Mouse (Mus musculus) CD4-positive, CD25-positive, alpha-beta regulatory T cell, adult 4 months (primary cell): ENCODE measurements around the gene Btbd18. TPM values are rescaled to one million over a fixed set of nuclear protein-coding genes. Genes with fewer than 3 reads are reported as not detected.
A peak's percentile ranks its signal among the peaks of the same experiment; 100 is the strongest.
"Not testable (repeated sequence)": the region's sequence is repeated elsewhere in the genome, so short reads cannot be mapped to it uniquely, and the experiment has no call there.

Experiments used
- ATAC-seq: one replicate; pipeline ENCODE4 v1.8.0; 2017
- polyA plus RNA-seq, 2 experiments: library from polyadenylated mRNA; unstranded; fragments of 100-300 nt; shearing (Covaris generic); gene quantifications; one replicate each; pipeline ENCODE4 v1.2.1; 2017

Btbd18 gene
- polyA plus RNA-seq, 2 experiments from 2014 or later = 0.48 TPM; not detected in 1

GRCm38 (mm10) chr2:84647051-84647568 lies 11.8 kb upstream of the Btbd18 start:
- ATAC-seq = no peak

- ATAC-seq = no peak
These were observed 10.5 kb upstream of the Btbd18 start for GRCm38 (mm10) chr2:84648369-84648768.

- ATAC-seq = peak; percentile 17
These were observed 9.2 kb upstream of the Btbd18 start for GRCm38 (mm10) chr2:84649674-84650073.

GRCm38 (mm10) chr2:84650464-84651195 lies 8.2 kb upstream of the Btbd18 start, which contains the start of gene Ctnnd1:
TSS of gene Ctnnd1 (minus strand) at chr2:84650765.
- ATAC-seq = peak; percentile 38

- ATAC-seq = peak; percentile 36
These were observed 5.5 kb upstream of the Btbd18 start for GRCm38 (mm10) chr2:84653354-84653753.

GRCm38 (mm10) chr2:84655864-84656263 lies 3.0 kb upstream of the Btbd18 start:
- no peak for ATAC-seq

GRCm38 (mm10) chr2:84660253-84660652 lies 1.4 kb downstream of the Btbd18 start:
- ATAC-seq = peak; percentile 95

GRCm38 (mm10) chr2:84662866-84663265 lies 4.0 kb downstream of the Btbd18 start:
- ATAC-seq = no peak

GRCm38 (mm10) chr2:84666081-84666480 lies 7.2 kb downstream of the Btbd18 start:
- no peak for ATAC-seq

GRCm38 (mm10) chr2:84669828-84670568 lies 11.1 kb downstream of the Btbd18 start:
- peak; percentile 27 for ATAC-seq

GRCm38 (mm10) chr2:84670569-84670933 lies 11.7 kb downstream of the Btbd18 start, which contains the start of gene Selenoh:
TSS of gene Selenoh (minus strand) at chr2:84670770.
- ATAC-seq = peak; percentile 99

GRCm38 (mm10) chr2:84671535-84671934 lies 12.7 kb downstream of the Btbd18 start:
- not testable (repeated sequence) for ATAC-seq

- ATAC-seq = peak; percentile 11
These were observed 18.5 kb downstream of the Btbd18 start for GRCm38 (mm10) chr2:84677270-84677967.

GRCm38 (mm10) chr2:84677968-84678880 lies 19.3 kb downstream of the Btbd18 start, which contains the start of the genes Gm28635 and Med19:
TSS of gene Gm28635 (minus strand) at chr2:84678041.
TSS of gene Med19 (plus strand) at chr2:84678402.
- ATAC-seq = peak; percentile 94

- no peak for ATAC-seq
These were observed 20.1 kb downstream of the Btbd18 start, which contains the start of gene Tmx2 for GRCm38 (mm10) chr2:84679016-84679415. TSS of gene Tmx2 (minus strand) at chr2:84679140.

GRCm38 (mm10) chr2:84682605-84683183 lies 23.8 kb downstream of the Btbd18 start:
- ATAC-seq = no peak

GRCm38 (mm10) chr2:84688080-84688844 lies 29.4 kb downstream of the Btbd18 start:
- ATAC-seq = no peak

- no peak for ATAC-seq
These were observed 31.2 kb downstream of the Btbd18 start for GRCm38 (mm10) chr2:84690050-84690449.

- peak; percentile 25 for ATAC-seq
These were observed 36.3 kb downstream of the Btbd18 start for GRCm38 (mm10) chr2:84695007-84695695.

GRCm38 (mm10) chr2:84703497-84703896 lies 44.6 kb downstream of the Btbd18 start:
- ATAC-seq = no peak
